Mouse (Mus musculus) hindbrain, embryonic 14.5 days (tissue): Measurements from ENCODE around the gene Yipf6. TPM values are rescaled to one million over a fixed set of nuclear protein-coding genes. Genes with fewer than 3 reads are reported as not detected.

Experiments
- ATAC-seq: fragments of 200-750 bp; cut with Nextera tagmentation; 2 replicates; pipeline ENCODE4 v1.8.0; 2017; ENCODE audit warnings: moderate number of reproducible peaks, mild to moderate bottlenecking, moderate TSS enrichment, moderate library complexity; ENCODE audit not compliant: low FRiP score
- DNase-seq: peaks from one replicate; pipeline ENCODE4 v3.0.0-alpha.2; 2015; ENCODE audit warnings: low spot score
- H3K27ac ChIP-seq: fragments of 300-500 bp; sonication (generic); 2 replicates; pipeline ENCODE4 v1.5.1; 2014; ENCODE audit warnings: mild to moderate bottlenecking, moderate library complexity
- H3K27me3 ChIP-seq: fragments of 300-500 bp; sonication (generic); 2 replicates; pipeline ENCODE4 v1.6.1; 2014; ENCODE audit warnings: mild to moderate bottlenecking, low read length, mixed read lengths; ENCODE audit not compliant: control insufficient read depth, insufficient read depth
- H3K36me3 ChIP-seq: fragments of 300-500 bp; sonication (generic); replicated peaks from 2 replicates; pipeline ENCODE4 v1.6.1; 2014; ENCODE audit not compliant: control insufficient read depth, insufficient read depth
- H3K4me1 ChIP-seq: fragments of 300-500 bp; sonication (generic); replicated peaks from 2 replicates; pipeline ENCODE4 v1.6.1; 2014; ENCODE audit warnings: antibody characterized with exemption, low read length, mixed read lengths; ENCODE audit not compliant: control insufficient read depth, insufficient read depth
- H3K4me2 ChIP-seq: fragments of 300-500 bp; sonication (generic); replicated peaks from 2 replicates; pipeline ENCODE4 v1.6.1; 2014; ENCODE audit warnings: mild to moderate bottlenecking, moderate library complexity
- H3K4me3 ChIP-seq: fragments of 300-500 bp; sonication (generic); replicated peaks from 2 replicates; pipeline ENCODE4 v1.5.1; 2014; ENCODE audit warnings: mild to moderate bottlenecking, low read length
- H3K9ac ChIP-seq: fragments of 300-500 bp; sonication (generic); 2 replicates; pipeline ENCODE4 v1.6.1; 2014
- H3K9me3 ChIP-seq: fragments of 300-500 bp; sonication (generic); 2 replicates; pipeline ENCODE4 v1.6.1; 2016; ENCODE audit warnings: low read length; ENCODE audit not compliant: control insufficient read depth
- WGBS: fragments of 180-500 bp; shearing (Covaris S2); extraction: QIAGEN DNeasy Blood & Tissue Kit; methylation state at CpG from one replicate; pipeline ENCODE4 v1.1.7; 2014; 5-methylcytosine and 5-hydroxymethylcytosine counted together
- polyA plus RNA-seq: library from polyadenylated mRNA; unstranded; fragments of >200 nt; fragmentation: Nextera tagmentation; extraction: Ambion mirVana; gene quantifications from 2 replicates; pipeline ENCODE4 v1.2.1, GENCODE M21; 2014

Gene Yipf6
- polyA plus RNA-seq, result 19.1 and 20.2 TPM in 2 replicates

DNA sequence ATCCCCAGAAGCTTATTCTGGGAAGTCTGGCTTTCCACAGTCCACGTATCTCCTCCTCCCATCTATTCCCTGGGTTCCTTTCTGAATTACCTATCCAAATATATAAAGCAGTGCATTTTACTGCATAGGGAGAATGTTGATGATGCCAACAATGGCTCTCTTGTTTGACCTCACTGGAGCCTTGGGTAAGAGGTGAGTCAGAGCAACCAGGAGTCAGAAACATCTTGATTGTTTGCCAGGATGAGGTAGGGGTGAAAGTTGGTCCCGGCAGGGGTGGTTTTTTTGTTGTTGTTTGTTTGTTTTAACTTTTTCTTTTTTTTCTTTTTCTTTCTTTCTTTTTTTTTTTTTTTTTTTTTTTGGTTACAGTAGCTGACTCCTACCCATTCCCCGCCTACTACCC, at the start of gene Yipf6:
TSS of gene Yipf6 (plus strand) at position 216 of the 400 bp plus-strand sequence.
- DNase-seq, result no peak
- ATAC-seq, result no peak
- Histone ChIP-seq H3K36me3 (peaks cover 6% of the 10 kb centered on the region), H3K4me1 (peaks cover 9% of the 10 kb centered on the region), H3K4me2 (peak within 1 kb of the TSS; percentile 58), H3K4me3 (peak within 1 kb of the TSS; percentile 45), H3K9ac (peak within 1 kb of the TSS; percentile 70), H3K27ac (peak within 1 kb of the TSS; percentile 92), H3K27me3 (no peaks in the 10 kb centered on the region), H3K9me3 (no peaks in the 10 kb centered on the region)
- 78% methylated on average over 3 of the region's 3 CpGs for WGBS

DNA sequence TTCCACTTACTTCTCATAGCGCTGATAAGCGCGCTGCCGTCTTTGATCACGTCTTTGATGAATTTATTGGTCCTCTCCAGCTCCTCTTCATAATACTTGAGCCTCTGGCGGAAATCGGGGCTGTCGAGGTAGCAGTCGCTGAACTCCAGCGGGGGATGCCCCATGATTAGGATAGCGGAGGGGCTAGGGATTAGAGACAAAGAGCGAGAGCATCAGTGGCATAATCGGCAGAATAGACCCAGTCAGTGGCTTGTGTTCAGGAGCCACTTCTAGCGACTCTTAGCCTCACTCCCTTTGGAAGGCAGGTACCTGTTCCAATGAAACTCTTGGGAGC, 46.1 kb upstream of the Yipf6 start:
- H3K4me3 ChIP-seq, result peak overlapping the region; percentile 58
- H3K9ac ChIP-seq, result peak overlapping the region; percentile 71
- H3K36me3 ChIP-seq, result no peaks in the 10 kb centered on the region
- no peak for DNase-seq
- H3K9me3 ChIP-seq, result no peaks in the 10 kb centered on the region
- WGBS, result 12% methylated on average over 14 of the region's 14 CpGs
- ATAC-seq, result no peak
- H3K4me1 ChIP-seq, result peaks cover 11% of the 10 kb centered on the region; the same call in 1 of the 2 replicates
- peak overlapping the region; percentile 85 for H3K27ac ChIP-seq
- H3K4me2 ChIP-seq, result peak overlapping the region; percentile 59
- no peaks in the 10 kb centered on the region; the same call in 1 of the 2 replicates for H3K27me3 ChIP-seq

DNA sequence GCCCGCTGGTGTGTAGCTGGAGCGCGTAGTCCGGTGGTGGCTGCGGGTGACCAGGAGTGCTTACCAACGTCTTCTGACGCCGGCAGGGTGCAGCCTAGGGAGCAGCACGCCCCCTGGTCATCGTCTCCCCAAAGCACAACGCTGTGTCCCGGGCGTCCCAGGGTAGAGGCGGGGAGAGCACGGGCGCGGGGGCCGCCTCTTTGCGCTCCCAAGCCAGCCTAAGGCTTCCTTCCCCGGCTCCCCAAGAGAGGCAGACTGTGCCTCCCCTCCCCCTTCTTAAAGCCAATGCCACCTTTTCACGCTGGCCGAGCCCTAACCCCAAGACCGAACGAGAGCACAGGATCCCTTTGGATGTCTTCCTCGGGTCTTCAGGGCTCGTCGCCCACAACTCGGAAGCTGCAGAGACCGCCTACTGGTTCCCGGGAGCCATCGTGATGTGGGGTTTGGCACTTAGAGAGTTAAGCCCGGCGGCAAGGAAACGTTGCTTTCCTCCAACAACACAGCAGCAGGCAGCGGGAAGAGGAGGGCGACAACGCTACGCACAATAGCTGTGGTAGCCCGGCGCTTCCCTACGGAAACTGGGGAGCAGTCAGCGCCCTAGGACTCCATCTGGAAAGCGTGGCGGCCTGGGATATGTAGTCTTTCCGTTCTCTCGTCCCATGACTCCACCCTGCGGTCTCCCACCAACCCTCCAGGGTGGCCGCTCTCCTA, 45.6 kb upstream of the Yipf6 start, which contains the start of gene Ophn1:
TSS of gene Ophn1 (minus strand) at position 620 of the 711 bp plus-strand sequence.
- peak; percentile 96 for ATAC-seq
- WGBS, result 12% methylated on average over 48 of the region's 48 CpGs
- peak; percentile 66 for DNase-seq

DNA sequence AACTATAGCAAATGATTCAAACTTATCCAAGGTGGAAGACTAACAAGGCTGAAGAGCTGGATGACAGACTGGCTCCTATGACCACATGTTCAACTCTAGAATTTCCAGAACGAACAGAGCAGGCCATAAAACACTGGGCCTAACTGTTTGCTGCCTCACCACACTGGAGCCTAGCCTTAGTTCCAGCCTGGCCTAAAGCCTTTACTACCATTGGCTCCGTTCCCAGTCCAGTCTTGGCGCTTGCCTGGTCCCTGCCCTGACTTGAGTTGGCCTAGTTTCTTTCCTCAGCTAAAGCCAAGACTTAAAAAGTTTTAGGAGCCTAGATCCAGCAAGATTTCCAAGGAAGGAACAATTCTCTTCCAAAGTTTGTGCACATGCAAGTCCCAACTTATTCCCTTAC, 37.8 kb upstream of the Yipf6 start:
- WGBS, result 77% methylated on average over 3 of the region's 3 CpGs
- Histone ChIP-seq H3K9me3 (no peaks in the 10 kb centered on the region), H3K4me3 (no peak overlapping the region), H3K36me3 (no peaks in the 10 kb centered on the region), H3K9ac (no peak overlapping the region), H3K4me1 (no peaks in the 10 kb centered on the region), H3K27me3 (no peaks in the 10 kb centered on the region), H3K4me2 (no peak overlapping the region), H3K27ac (no peak overlapping the region)
- ATAC-seq (no peak), DNase-seq (no peak)

More for the DNA sequence above, 45.6 kb upstream of the Yipf6 start, which contains the start of gene Ophn1:
- Histone ChIP-seq H3K27ac (peak within 1 kb of the TSS; percentile 85), H3K9ac (peak within 1 kb of the TSS; percentile 71), H3K4me1 (peaks cover 11% of the 10 kb centered on the region; the same call in 1 of the 2 replicates), H3K27me3 (no peaks in the 10 kb centered on the region; the same call in 1 of the 2 replicates), H3K4me3 (peak within 1 kb of the TSS; percentile 58), H3K36me3 (no peaks in the 10 kb centered on the region), H3K4me2 (peak within 1 kb of the TSS; percentile 59), H3K9me3 (no peaks in the 10 kb centered on the region)

DNA sequence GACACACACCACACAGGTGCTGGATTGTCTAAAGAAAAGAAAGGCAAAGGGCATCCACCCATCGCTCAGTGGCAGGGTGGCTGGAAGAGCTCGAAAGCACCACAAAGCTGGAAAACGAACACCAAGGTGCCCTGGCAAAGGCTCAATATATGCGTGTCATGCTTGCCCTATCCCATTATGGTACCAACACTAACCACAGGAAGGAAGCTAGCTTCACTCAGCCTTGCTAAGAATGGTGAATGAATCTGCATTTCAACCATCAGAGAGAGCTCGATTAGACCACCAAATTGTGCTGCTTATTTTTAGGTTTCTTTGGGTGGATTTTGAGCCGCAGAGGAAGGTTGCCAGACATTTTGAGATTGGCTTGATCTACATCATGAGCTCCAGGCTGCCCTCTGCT, 31.9 kb upstream of the Yipf6 start:
- no peaks in the 10 kb centered on the region for H3K36me3 ChIP-seq
- no peaks in the 10 kb centered on the region for H3K9me3 ChIP-seq
- no peak overlapping the region for H3K4me2 ChIP-seq
- H3K4me3 ChIP-seq, result no peak overlapping the region
- ATAC-seq (no peak), DNase-seq (no peak)
- WGBS, result 89% methylated on average over 6 of the region's 6 CpGs
- no peak overlapping the region for H3K9ac ChIP-seq
- no peak overlapping the region for H3K27ac ChIP-seq
- no peaks in the 10 kb centered on the region for H3K4me1 ChIP-seq
- H3K27me3 ChIP-seq, result no peaks in the 10 kb centered on the region

DNA sequence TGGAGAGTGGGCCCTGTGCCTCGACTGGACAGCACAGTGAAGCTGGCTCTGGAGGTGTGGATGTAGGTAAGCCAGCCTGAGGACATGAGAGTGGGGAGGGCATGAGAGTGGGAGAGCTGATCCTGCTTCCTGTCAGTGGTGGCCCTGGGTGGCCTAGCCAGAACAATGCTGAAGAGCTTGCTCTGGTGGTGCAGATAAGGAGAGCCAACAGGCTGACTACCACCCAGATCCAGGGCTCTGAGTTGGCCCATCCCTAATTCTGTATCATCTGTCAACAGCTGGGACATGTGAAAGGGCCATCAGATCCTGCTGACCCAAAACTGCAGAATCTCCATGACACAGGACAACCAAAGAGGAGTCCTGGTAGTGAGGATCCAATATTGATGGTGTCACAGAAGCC, 27.2 kb upstream of the Yipf6 start:
- H3K4me3 ChIP-seq, result no peak overlapping the region
- H3K27me3 ChIP-seq, result no peaks in the 10 kb centered on the region
- H3K4me1 ChIP-seq, result no peaks in the 10 kb centered on the region
- no peak overlapping the region for H3K27ac ChIP-seq
- no peaks in the 10 kb centered on the region for H3K36me3 ChIP-seq
- no peak overlapping the region for H3K4me2 ChIP-seq
- 42% methylated on average over 1 of the region's 1 CpGs for WGBS
- H3K9me3 ChIP-seq, result no peaks in the 10 kb centered on the region
- H3K9ac ChIP-seq, result no peak overlapping the region
- DNase-seq, result no peak
- ATAC-seq, result no peak

DNA sequence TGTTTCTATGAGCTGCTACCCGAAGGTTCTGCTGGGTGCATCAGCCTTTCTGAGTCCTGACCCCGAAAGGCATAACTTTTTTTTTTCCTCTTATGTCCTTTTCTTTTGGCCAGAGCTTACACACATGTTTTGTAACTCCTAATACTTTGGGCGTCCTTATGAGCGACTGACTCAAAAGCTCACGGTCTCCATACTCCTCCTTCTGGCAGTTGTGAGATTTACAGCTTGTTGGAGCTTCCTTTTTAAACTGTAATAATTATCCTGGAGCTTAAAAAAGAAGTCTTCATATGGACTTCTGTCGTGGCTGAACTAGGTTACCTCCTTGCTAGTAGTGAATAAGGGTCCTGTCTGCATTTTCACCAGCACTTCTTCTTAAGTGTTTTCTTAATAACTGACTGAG, 16.7 kb upstream of the Yipf6 start:
- H3K4me3 ChIP-seq, result no peak overlapping the region
- no peaks in the 10 kb centered on the region for H3K4me1 ChIP-seq
- 25% methylated on average over 6 of the region's 6 CpGs for WGBS
- H3K27me3 ChIP-seq, result no peaks in the 10 kb centered on the region
- H3K36me3 ChIP-seq, result no peaks in the 10 kb centered on the region
- no peak for ATAC-seq
- no peaks in the 10 kb centered on the region for H3K9me3 ChIP-seq
- DNase-seq, result peak; percentile 78
- H3K4me2 ChIP-seq, result no peak overlapping the region
- H3K27ac ChIP-seq, result no peak overlapping the region
- no peak overlapping the region for H3K9ac ChIP-seq

DNA sequence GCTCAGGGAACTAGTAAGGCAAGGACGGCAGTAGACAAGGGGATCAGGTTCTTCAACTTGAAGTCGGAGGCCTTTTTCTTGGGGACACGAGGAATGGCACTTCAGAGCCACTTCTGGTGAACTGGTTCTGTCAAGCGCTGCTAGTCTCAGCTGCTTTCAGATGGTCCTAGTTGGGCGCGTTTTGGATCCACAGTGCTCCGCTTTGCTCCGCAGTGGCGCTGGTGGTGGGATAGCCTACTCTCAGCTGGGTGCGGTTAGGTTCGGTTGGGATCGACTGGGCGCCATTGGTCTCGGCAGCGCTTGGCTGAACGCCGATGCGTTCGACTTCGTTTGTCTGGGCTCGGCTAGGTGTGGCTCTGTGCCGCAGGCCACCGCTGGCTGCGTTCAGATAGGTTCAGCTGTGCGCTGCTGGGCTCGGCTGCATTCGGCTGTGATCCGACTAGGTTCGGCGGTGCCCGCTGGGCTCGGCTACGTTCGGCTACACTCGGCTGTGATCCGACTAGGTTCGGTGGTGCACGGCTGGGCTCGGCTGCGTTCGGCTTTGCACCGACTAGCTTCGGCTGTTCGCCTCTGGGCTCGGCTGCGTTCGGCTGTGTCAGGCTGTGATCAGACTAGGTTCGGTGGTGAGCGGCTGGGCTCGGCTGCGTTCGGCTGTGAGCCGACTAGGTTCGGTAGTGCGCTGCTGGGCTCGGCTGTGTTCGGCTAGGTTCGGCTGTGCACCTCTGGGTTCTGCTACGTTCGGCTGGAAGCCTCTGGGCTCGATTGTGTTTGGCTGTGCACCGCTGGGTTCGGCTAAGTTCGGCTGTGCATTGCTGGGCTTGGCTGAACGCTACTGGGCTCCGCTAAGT, 815 bp downstream of the Yipf6 start:
- H3K36me3 ChIP-seq, result peaks cover 11% of the 10 kb centered on the region
- 16% methylated on average over 65 of the region's 66 CpGs for WGBS
- H3K4me1 ChIP-seq, result peaks cover 9% of the 10 kb centered on the region
- peak; percentile 94 for DNase-seq
- peak overlapping the region; percentile 70 for H3K9ac ChIP-seq
- ATAC-seq, result peak; percentile 97
- no peaks in the 10 kb centered on the region for H3K27me3 ChIP-seq
- H3K4me2 ChIP-seq, result peak overlapping the region; percentile 58
- no peaks in the 10 kb centered on the region for H3K9me3 ChIP-seq
- H3K27ac ChIP-seq, result peak overlapping the region; percentile 92
- peak overlapping the region; percentile 45 for H3K4me3 ChIP-seq

DNA sequence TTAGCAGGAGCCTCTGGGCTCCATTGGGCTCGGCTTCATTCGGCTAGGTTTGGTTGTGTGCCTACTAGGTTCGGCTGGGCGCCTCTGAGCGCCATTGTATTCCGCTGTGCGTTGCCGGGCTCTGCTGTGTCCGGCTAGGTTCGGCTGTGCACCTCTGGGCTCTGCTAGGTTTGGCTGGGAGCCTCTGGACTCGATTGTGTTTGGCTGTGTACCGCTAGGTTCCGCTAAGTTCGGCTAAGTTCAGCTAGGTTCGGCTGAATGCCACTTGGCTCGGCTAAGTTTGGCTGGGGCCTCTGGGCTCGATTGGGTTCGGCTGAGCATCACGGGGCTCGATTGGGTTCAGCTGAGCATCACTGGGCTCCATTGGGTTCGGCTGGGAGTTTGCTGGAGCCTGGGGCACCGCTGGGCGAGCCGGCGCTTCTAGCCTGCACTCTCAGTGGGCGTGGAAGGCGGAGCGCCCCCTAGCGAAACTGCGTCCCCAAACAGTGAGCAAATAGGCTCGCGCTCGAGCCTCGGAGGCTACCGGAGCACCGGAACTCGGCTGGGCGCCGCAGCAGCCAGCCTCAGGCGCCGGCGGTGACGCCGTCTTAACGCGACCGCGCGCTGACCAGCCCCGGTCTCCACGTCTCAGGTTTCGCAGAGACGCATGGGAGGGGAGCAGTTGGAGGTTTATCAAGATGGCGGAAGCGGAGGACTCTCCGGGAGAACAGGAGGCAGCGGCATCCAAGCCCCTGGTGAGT, 1.6 kb downstream of the Yipf6 start:
- DNase-seq (peak; percentile 89), ATAC-seq (peak; percentile 81)
- no peaks in the 10 kb centered on the region for H3K27me3 ChIP-seq
- H3K27ac ChIP-seq, result peak overlapping the region; percentile 92
- peak overlapping the region; percentile 58 for H3K4me2 ChIP-seq
- H3K36me3 ChIP-seq, result peaks cover 19% of the 10 kb centered on the region
- H3K4me1 ChIP-seq, result peaks cover 9% of the 10 kb centered on the region
- H3K9ac ChIP-seq, result peak overlapping the region; percentile 70
- H3K9me3 ChIP-seq, result no peaks in the 10 kb centered on the region
- 18% methylated on average over 57 of the region's 57 CpGs for WGBS
- peak overlapping the region; percentile 45 for H3K4me3 ChIP-seq
